10 mouse cellular contexts compared by ENCODE assay signal in the genomic region with DNA sequence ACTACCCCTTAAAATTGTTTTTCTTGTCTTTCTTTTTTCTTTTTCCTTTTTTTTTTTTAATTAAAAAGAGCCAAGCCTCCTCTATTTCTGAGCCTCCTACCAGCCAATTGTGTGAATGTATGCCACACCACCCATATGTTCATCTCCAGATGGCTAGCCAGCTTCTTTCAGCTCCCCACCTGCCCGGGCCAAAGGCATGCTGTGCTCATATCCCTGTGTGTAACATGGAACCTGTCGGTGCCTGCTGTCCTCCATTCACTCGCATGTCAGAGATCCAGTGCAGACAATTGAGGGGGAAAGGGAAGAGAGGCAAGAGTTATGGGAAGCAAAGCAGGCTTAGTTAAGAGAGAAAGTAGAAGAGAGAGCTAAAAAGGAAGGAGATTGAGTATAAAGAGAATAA.
DNase-seq lines count a peak whose midpoint lies in the region; ATAC-seq lines count a peak whose summit lies in the region.
"Had no signal": no experiment of that assay in that cellular context is flagged by ENCODE, and none has a peak within 500 bp of the region (broad histone marks: within the 10 kb centered on the region; RNA-seq: fewer than 3 reads in every experiment).

No protein-coding gene starts in this region.

- no peak overlapping the region for H3K4me2 ChIP-seq in hindbrain, embryonic 15.5 days

- WGBS in embryonic facial prominence, embryonic 10.5 days, result 55% methylated on average over 3 of the region's 3 CpGs
- WGBS in hindbrain, embryonic 15.5 days, result 29% methylated on average over 3 of the region's 3 CpGs

- H3K9me3 ChIP-seq in embryonic facial prominence, embryonic 10.5 days, result no peaks in the 10 kb centered on the region
- no peaks in the 10 kb centered on the region for H3K9me3 ChIP-seq in hindbrain, embryonic 15.5 days

- no peak overlapping the region for H3K9ac ChIP-seq in hindbrain, embryonic 15.5 days

- H3K36me3 ChIP-seq in embryonic facial prominence, embryonic 10.5 days (replicated peaks), result no peaks in the 10 kb centered on the region
- no peaks in the 10 kb centered on the region for H3K36me3 ChIP-seq in hindbrain, embryonic 15.5 days

- ATAC-seq in cerebellum, adult (ENCODE audit: insufficient number of reproducible peaks, low FRiP score, low TSS enrichment), result peak; percentile 98
- peak; percentile 85 for ATAC-seq in hindbrain, embryonic 15.5 days (ENCODE audit: low FRiP score, low read depth)
- no peak for ATAC-seq in granulocyte monocyte progenitor cell, adult 5-6 weeks (replicated peaks; ENCODE audit: poor library complexity, severe bottlenecking)

- H3K4me3 ChIP-seq in embryonic facial prominence, embryonic 10.5 days, result no peak overlapping the region
- no peak overlapping the region for H3K4me3 ChIP-seq in hindbrain, embryonic 15.5 days
- H3K4me3 ChIP-seq: megakaryocyte, embryonic 14.5 days had no signal

- peak; percentile 9 for DNase-seq in embryonic facial prominence, embryonic 10.5 days (ENCODE audit: low spot score)
- DNase-seq in mesoderm, embryonic 11.5 days (ENCODE audit: low read depth, low spot score), result peak; percentile 27
- DNase-seq in heart, postnatal 4 days, result no peak
- no peak for DNase-seq in Muller cell, postnatal 12 days (ENCODE audit: inconsistent ontology term)
- no peak for DNase-seq in urinary bladder, postnatal 14 days (ENCODE audit: low spot score)
- DNase-seq: adrenal gland, postnatal 36 days had no signal

- H3K27ac ChIP-seq in embryonic facial prominence, embryonic 10.5 days (replicated peaks), result no peak overlapping the region
- H3K27ac ChIP-seq in hindbrain, embryonic 15.5 days (replicated peaks), result no peak overlapping the region

- no peaks in the 10 kb centered on the region for H3K4me1 ChIP-seq in embryonic facial prominence, embryonic 10.5 days
- H3K4me1 ChIP-seq in hindbrain, embryonic 15.5 days (replicated peaks), result no peaks in the 10 kb centered on the region
- H3K4me1 ChIP-seq: megakaryocyte, embryonic 14.5 days had no signal

- no peaks in the 10 kb centered on the region for H3K27me3 ChIP-seq in embryonic facial prominence, embryonic 10.5 days (replicated peaks; ENCODE audit: low read depth, poor library complexity, severe bottlenecking)
- H3K27me3 ChIP-seq in hindbrain, embryonic 15.5 days, result no peaks in the 10 kb centered on the region
- H3K27me3 ChIP-seq: megakaryocyte, embryonic 14.5 days had no signal

Comparison
In these comparisons a context has a peak if more than half of its experiments do, and no peak if none do; other contexts are left out.
1. DNase-seq: peak in embryonic facial prominence, embryonic 10.5 days (single experiment) and mesoderm, embryonic 11.5 days (single experiment); none in heart, postnatal 4 days (single experiment), Muller cell, postnatal 12 days (single experiment) and urinary bladder, postnatal 14 days (single experiment).